Mouse (Mus musculus) ES-Bruce4 (cell line): ENCODE measurements around the gene Ralgps1.

Experiments
- CTCF ChIP-seq: IDR thresholded peaks from one replicate; pipeline ENCODE4 v1.8.1; 2011; ENCODE audit warnings: low read depth, low read length
- EP300 ChIP-seq: IDR thresholded peaks from 2 replicates; pipeline ENCODE4 v1.6.1; 2011; ENCODE audit warnings: low read depth, low read length; ENCODE audit not compliant: insufficient read depth
- POLR2A ChIP-seq: IDR thresholded peaks from one replicate; pipeline ENCODE4 v1.8.1; 2011; ENCODE audit warnings: low read length; ENCODE audit not compliant: insufficient read depth

DNA sequence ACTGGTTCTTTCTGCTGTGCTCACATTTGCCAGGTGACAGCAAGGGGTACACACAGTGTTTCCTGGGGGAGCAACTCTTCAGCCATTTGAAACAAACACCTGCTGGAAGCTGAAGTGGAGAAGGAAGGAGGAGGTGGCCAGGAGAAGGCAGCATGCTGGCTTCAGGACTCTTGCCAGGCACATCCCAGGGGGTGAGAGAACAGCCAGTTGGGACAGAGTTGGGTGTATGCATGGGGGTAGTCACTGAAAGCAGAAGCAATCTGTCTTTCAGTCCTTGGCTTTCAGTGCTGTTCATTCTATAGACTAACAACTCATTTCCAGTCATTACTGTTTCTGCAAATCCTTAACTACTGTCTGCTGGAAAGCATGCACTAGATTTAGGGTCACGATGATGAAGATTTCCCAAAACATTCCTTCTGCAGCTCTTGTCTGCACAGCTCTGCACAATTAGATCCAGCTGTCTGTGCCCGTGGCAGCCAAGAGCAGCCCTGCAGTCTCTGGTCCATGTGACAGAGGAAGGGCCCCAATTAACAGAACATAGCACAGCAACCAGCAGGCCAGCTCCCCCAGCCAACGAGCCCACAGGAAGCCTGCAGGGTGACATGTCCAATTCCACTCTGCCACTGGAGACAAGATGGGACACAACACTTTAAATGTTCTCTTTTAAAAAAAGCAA is 70.8 kb downstream of the Ralgps1 start:
- TF ChIP-seq CTCF (no peak), POLR2A (no peak), EP300 (no peak)
